Mouse (Mus musculus) MEL (cell line): ENCODE results near the gene Npas4. TPM values are rescaled to one million over a fixed set of nuclear protein-coding genes. Genes with fewer than 3 reads are reported as not detected.

Experiments
- DNase-seq: peaks from one replicate; pipeline ENCODE4 v3.0.0; 2011; ENCODE audit warnings: low read depth, low spot score
- H3K27ac ChIP-seq: 2 replicates; pipeline ENCODE4 v1.5.1; 2012; ENCODE audit warnings: low read depth, mild to moderate bottlenecking, control low read depth, low read length, moderate library complexity; ENCODE audit not compliant: control insufficient read depth
- H3K27me3 ChIP-seq, 2 experiments: fragments of 150-350 bp in 1 of 2; sonication (generic) in 1 of 2; 2 replicates each; pipeline ENCODE4 v1.6.1; 2012; ENCODE audit warnings: low read length in 2 of 2, mild to moderate bottlenecking in 2 of 2, improper control_type of control experiment in 1 of 2, moderate library complexity in 1 of 2; ENCODE audit not compliant: insufficient read depth in 2 of 2, control insufficient read depth in 1 of 2
- H3K36me3 ChIP-seq, 2 experiments: 2 replicates each; pipeline ENCODE4 v1.6.1; 2012 to 2014; ENCODE audit warnings: low read length in 2 of 2, improper control_type of control experiment in 1 of 2, inconsistent platforms in 1 of 2, mild to moderate bottlenecking in 1 of 2; ENCODE audit not compliant: insufficient read depth in 2 of 2, control insufficient read depth in 1 of 2
- H3K4me1 ChIP-seq, 2 experiments: fragments of 150-350 bp in 1 of 2; sonication (generic) in 1 of 2; 2 replicates each; pipeline ENCODE4 v1.6.1; 2012; ENCODE audit warnings: low read length in 2 of 2, improper control_type of control experiment in 1 of 2, mild to moderate bottlenecking in 1 of 2; ENCODE audit not compliant: insufficient read depth in 2 of 2, control insufficient read depth in 1 of 2
- H3K4me3 ChIP-seq, 2 experiments: fragments of 150-350 bp in 1 of 2; sonication (generic) in 1 of 2; 2 replicates each; pipeline ENCODE4 v1.5.1; 2012; ENCODE audit warnings: low read depth in 2 of 2, low read length in 2 of 2, mild to moderate bottlenecking in 2 of 2, moderate library complexity in 2 of 2, control low read depth in 1 of 2, improper control_type of control experiment in 1 of 2; ENCODE audit not compliant: control insufficient read depth in 1 of 2, insufficient read depth in 1 of 2
- H3K79me2 ChIP-seq: 2 replicates; pipeline ENCODE4 v1.6.1; 2012; ENCODE audit warnings: mild to moderate bottlenecking, low read length, moderate library complexity; ENCODE audit not compliant: control insufficient read depth, poor library complexity, insufficient read depth
- H3K9ac ChIP-seq: 2 replicates; pipeline ENCODE4 v1.6.1; 2012; ENCODE audit warnings: low read depth, mild to moderate bottlenecking, control low read depth, low read length, moderate library complexity; ENCODE audit not compliant: control insufficient read depth, poor library complexity, severe bottlenecking
- H3K9me3 ChIP-seq: fragments of 150-350 bp; sonication (generic); replicated peaks from 2 replicates; pipeline ENCODE4 v1.6.1; 2012; ENCODE audit warnings: mild to moderate bottlenecking, low read length, improper control_type of control experiment, moderate library complexity; ENCODE audit not compliant: insufficient read depth
- BHLHE40 ChIP-seq: IDR thresholded peaks from 2 replicates; pipeline ENCODE4 v1.6.1; 2012; ENCODE audit warnings: low read depth, mild to moderate bottlenecking, inconsistent platforms, low read length, improper control_type of control experiment, borderline replicate concordance
- CHD1 ChIP-seq: IDR thresholded peaks from 2 replicates; pipeline ENCODE4 v1.6.1; 2012; ENCODE audit warnings: low read depth, mild to moderate bottlenecking, inconsistent platforms, low read length, improper control_type of control experiment
- CHD2 ChIP-seq: IDR thresholded peaks from 2 replicates; pipeline ENCODE4 v1.6.1; 2011; ENCODE audit warnings: low read length, improper control_type of control experiment
- EP300 ChIP-seq, 2 experiments: IDR thresholded peaks; 2 replicates each; pipeline ENCODE4 v1.6.1; 2011; ENCODE audit warnings: improper control_type of control experiment in 2 of 2, low read length in 2 of 2, low read depth in 1 of 2, mild to moderate bottlenecking in 1 of 2
- ETS1 ChIP-seq: IDR thresholded peaks from 2 replicates; pipeline ENCODE4 v1.6.1; 2012; ENCODE audit warnings: low read depth, mild to moderate bottlenecking, inconsistent platforms, low read length, improper control_type of control experiment, moderate library complexity
- GABPA ChIP-seq: IDR thresholded peaks from 2 replicates; pipeline ENCODE4 v1.6.1; 2012; ENCODE audit warnings: low read depth, mild to moderate bottlenecking, inconsistent platforms, low read length, improper control_type of control experiment, moderate library complexity
- HCFC1 ChIP-seq: IDR thresholded peaks from 2 replicates; pipeline ENCODE4 v1.6.1; 2012; ENCODE audit warnings: low read depth, mild to moderate bottlenecking, inconsistent platforms, low read length, improper control_type of control experiment, moderate library complexity
- MAFK ChIP-seq: IDR thresholded peaks from 2 replicates; pipeline ENCODE4 v1.6.1; 2011; ENCODE audit warnings: low read depth, mild to moderate bottlenecking, low read length, improper control_type of control experiment, borderline replicate concordance
- MAX ChIP-seq: IDR thresholded peaks from 2 replicates; pipeline ENCODE4 v1.6.1; 2011; ENCODE audit warnings: low read length, improper control_type of control experiment
- MEF2A ChIP-seq: IDR thresholded peaks from 2 replicates; pipeline ENCODE4 v1.6.1; 2014; ENCODE audit warnings: low read depth, mild to moderate bottlenecking, inconsistent platforms, low read length, improper control_type of control experiment; ENCODE audit not compliant: poor library complexity, insufficient replicate concordance, severe bottlenecking; ENCODE audit errors: extremely low read depth
- MYB ChIP-seq: IDR thresholded peaks from 2 replicates; pipeline ENCODE4 v1.6.1; 2011; ENCODE audit warnings: mild to moderate bottlenecking, low read depth, low read length, improper control_type of control experiment
- MYC ChIP-seq: IDR thresholded peaks from 2 replicates; pipeline ENCODE4 v1.6.1; 2011; ENCODE audit warnings: low read depth, mild to moderate bottlenecking, low read length, improper control_type of control experiment, moderate library complexity
- NELFE ChIP-seq: IDR thresholded peaks from 2 replicates; pipeline ENCODE4 v1.6.1; 2011; ENCODE audit warnings: low read depth, low read length, improper control_type of control experiment
- POLR2A ChIP-seq, 2 experiments: IDR thresholded peaks; 2 replicates each; pipeline ENCODE4 v1.6.1; 2011 to 2012; ENCODE audit warnings: low read length in 2 of 2, mild to moderate bottlenecking in 2 of 2, control low read depth in 1 of 2, improper control_type of control experiment in 1 of 2, low read depth in 1 of 2, moderate library complexity in 1 of 2; ENCODE audit not compliant: control insufficient read depth in 1 of 2, insufficient read depth in 1 of 2, poor library complexity in 1 of 2
- POLR2AphosphoS2 ChIP-seq: IDR thresholded peaks from 2 replicates; pipeline ENCODE4 v1.6.1; 2011; ENCODE audit warnings: low read length, improper control_type of control experiment
- POLR2AphosphoS5 ChIP-seq: IDR thresholded peaks from 2 replicates; pipeline ENCODE4 v1.6.1; 2012; ENCODE audit warnings: low read depth, borderline replicate concordance, mild to moderate bottlenecking, inconsistent platforms, low read length, moderate library complexity, mixed read lengths
- RAD21 ChIP-seq: IDR thresholded peaks from 2 replicates; pipeline ENCODE4 v1.6.1; 2011; ENCODE audit warnings: mild to moderate bottlenecking, low read depth, low read length, improper control_type of control experiment
- SMC3 ChIP-seq: IDR thresholded peaks from 2 replicates; pipeline ENCODE4 v1.6.1; 2011; ENCODE audit warnings: low read depth, low read length, improper control_type of control experiment
- TBP ChIP-seq: IDR thresholded peaks from 2 replicates; pipeline ENCODE4 v1.8.0; 2011; ENCODE audit warnings: low read depth, low read length, improper control_type of control experiment
- TCF12 ChIP-seq: IDR thresholded peaks from 2 replicates; pipeline ENCODE4 v1.6.1; 2014; ENCODE audit warnings: low read depth, mild to moderate bottlenecking, inconsistent platforms, low read length, improper control_type of control experiment, moderate library complexity
- UBTF ChIP-seq: IDR thresholded peaks from 2 replicates; pipeline ENCODE4 v1.6.1; 2012; ENCODE audit warnings: low read depth, mild to moderate bottlenecking, inconsistent platforms, low read length, improper control_type of control experiment, moderate library complexity, borderline replicate concordance; ENCODE audit not compliant: insufficient read depth
- USF2 ChIP-seq, 2 experiments: IDR thresholded peaks; 2 replicates each; pipeline ENCODE4 v1.6.1; 2011 to 2012; ENCODE audit warnings: improper control_type of control experiment in 2 of 2, low read length in 2 of 2, borderline replicate concordance in 1 of 2, inconsistent platforms in 1 of 2, low read depth in 1 of 2, mild to moderate bottlenecking in 1 of 2; ENCODE audit not compliant: insufficient read depth in 1 of 2
- ZC3H11A ChIP-seq: IDR thresholded peaks from 2 replicates; pipeline ENCODE4 v1.6.1; 2012; ENCODE audit warnings: low read depth, mild to moderate bottlenecking, inconsistent platforms, low read length, improper control_type of control experiment
- ZKSCAN1 ChIP-seq: IDR thresholded peaks from 2 replicates; pipeline ENCODE4 v1.6.1; 2012; ENCODE audit warnings: low read depth, mild to moderate bottlenecking, inconsistent platforms, low read length, improper control_type of control experiment, moderate library complexity
- ZMIZ1 ChIP-seq: IDR thresholded peaks from 2 replicates; pipeline ENCODE4 v1.6.1; 2012; ENCODE audit warnings: low read depth, mild to moderate bottlenecking, inconsistent platforms, low read length, improper control_type of control experiment, moderate library complexity
- ZNF384 ChIP-seq: IDR thresholded peaks from 2 replicates; pipeline ENCODE4 v1.6.1; 2012; ENCODE audit warnings: low read depth, mild to moderate bottlenecking, inconsistent platforms, low read length, improper control_type of control experiment
- polyA plus RNA-seq, 2 experiments: library from polyadenylated mRNA; stranded (reverse) in 1 of 2; unstranded in 1 of 2; fragments of >175 nt in 1 of 2; fragments of >200 nt in 1 of 2; gene quantifications; 2 replicates each; pipeline versions ENCODE4 v1.2.1 to v1.2.4; 2012; ENCODE audit warnings: low replicate concordance in 2 of 2, low read depth in 1 of 2; ENCODE audit not compliant: insufficient read length in 2 of 2, insufficient read depth in 1 of 2, missing spikeins in 1 of 2
- total RNA-seq: library from RNA; depleted of rRNA; stranded (reverse); fragments of 300-350 nt; gene quantifications from 2 replicates; pipeline ENCODE4 v1.2.3, GENCODE M21; 2012

Npas4 gene
- total and polyA plus RNA-seq, 3 experiments, result not detected

- TF ChIP-seq CHD2, result no peak
- no peak for TF ChIP-seq MAFK
- TF ChIP-seq EP300 (IDR thresholded peaks at IDR 0.05; ENCODE audit: low read depth in 1 of 2, low read length in 2 of 2), result no peak
- TF ChIP-seq GABPA, result no peak
Observed at GRCm38 (mm10) chr19:5023621-5024479, 33.7 kb upstream of the Npas4 start, which contains the start of gene Slc29a2 (continued).

- no peaks in the 10 kb centered on the region; the same call in 1 of the 2 replicates for H3K79me2 ChIP-seq
- no peaks in the 10 kb centered on the region for H3K27me3 ChIP-seq
- peaks cover 0 to 6% of the 10 kb centered on the region in 2 experiments; a peak in 2 of 4 replicates for H3K4me1 ChIP-seq
- no peak overlapping the region for H3K27ac ChIP-seq
- DNase-seq, result no peak
- no peak overlapping the region for H3K4me3 ChIP-seq
- TF ChIP-seq MAX, result no peak
- no peak for TF ChIP-seq POLR2AphosphoS2
- no peak for TF ChIP-seq POLR2AphosphoS5
- no peak for TF ChIP-seq CHD2
- TF ChIP-seq NELFE, result no peak
- no peak for TF ChIP-seq POLR2A (IDR thresholded peaks at IDR 0.05; ENCODE audit: control insufficient read depth in 1 of 2, insufficient read depth in 1 of 2, low read depth in 1 of 2, low read length in 2 of 2, poor library complexity in 1 of 2)
- no peak for TF ChIP-seq GABPA
- TF ChIP-seq MYC, result no peak
- no peak for TF ChIP-seq BHLHE40
- TF ChIP-seq TBP, result no peak
- TF ChIP-seq HCFC1, result no peak
- no peak for TF ChIP-seq ZMIZ1
- TF ChIP-seq RAD21, result no peak
- TF ChIP-seq MYB, result no peak
- H3K9me3 ChIP-seq, result no peaks in the 10 kb centered on the region
- no peak overlapping the region for H3K9ac ChIP-seq
- peaks cover 0 to 5% of the 10 kb centered on the region in 2 experiments; a peak in 1 of 4 replicates for H3K36me3 ChIP-seq
Observed at GRCm38 (mm10) chr19:5021416-5021815, 31.3 kb upstream of the Npas4 start.

DNA sequence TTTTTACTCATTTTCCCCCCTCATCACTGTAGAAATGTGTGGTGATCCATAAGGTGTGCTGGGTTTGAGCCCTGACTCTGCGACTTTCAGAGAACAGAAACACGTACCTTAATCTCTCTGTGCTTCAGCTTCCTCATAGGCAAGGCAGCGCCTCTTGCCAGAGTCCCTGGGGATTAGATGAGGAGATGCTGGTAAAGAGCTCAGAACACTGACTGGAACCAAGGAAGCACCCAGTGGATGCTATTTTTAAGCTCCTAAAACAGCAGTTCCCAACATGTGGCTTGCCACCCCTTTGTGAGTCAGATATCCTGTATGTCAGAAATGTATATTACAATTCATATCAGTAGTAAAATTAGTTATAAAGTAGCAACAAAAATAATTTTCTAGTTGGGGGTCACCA, 28.1 kb upstream of the Npas4 start:
- H3K27me3 ChIP-seq, result no peaks in the 10 kb centered on the region
- H3K9me3 ChIP-seq, result no peaks in the 10 kb centered on the region
- peaks cover 0 to 8% of the 10 kb centered on the region in 2 experiments; a peak in 2 of 4 replicates for H3K4me1 ChIP-seq
- peaks cover 0 to 5% of the 10 kb centered on the region in 2 experiments; a peak in 1 of 4 replicates for H3K36me3 ChIP-seq
- TF ChIP-seq ZNF384, result no peak
- no peak for TF ChIP-seq ETS1
- no peak for TF ChIP-seq USF2 (IDR thresholded peaks at IDR 0.05; ENCODE audit: borderline replicate concordance in 1 of 2, insufficient read depth in 1 of 2, low read depth in 1 of 2, low read length in 2 of 2)
- TF ChIP-seq ZC3H11A, result no peak
- no peak for TF ChIP-seq POLR2A (IDR thresholded peaks at IDR 0.05; ENCODE audit: control insufficient read depth in 1 of 2, insufficient read depth in 1 of 2, low read depth in 1 of 2, low read length in 2 of 2, poor library complexity in 1 of 2)
- no peak for TF ChIP-seq RAD21
- no peak for TF ChIP-seq SMC3
- no peak for TF ChIP-seq TCF12
- TF ChIP-seq CHD1, result no peak
- TF ChIP-seq ZKSCAN1, result no peak
- no peak for TF ChIP-seq UBTF
- TF ChIP-seq MEF2A, result no peak
- no peak overlapping the region for H3K4me3 ChIP-seq
- no peak for DNase-seq
- H3K27ac ChIP-seq, result no peak overlapping the region
- H3K79me2 ChIP-seq, result no peaks in the 10 kb centered on the region
- H3K9ac ChIP-seq, result no peak overlapping the region
